Mouse (Mus musculus) layer of hippocampus, postnatal 14 days (tissue): ENCODE measurements at regions not wholly inside any gene's neighbourhood (a gene's known extent, or its start where the extent isn't known, plus 50 kb on each side); places are given as distances from the start of the nearest gene placed in this dataset.
A peak's percentile ranks its signal among the peaks of the same experiment; 100 is the strongest.

Experiments used
- DNase-seq, 2 experiments: peaks; one replicate each; pipeline ENCODE4 v3.0.0; 2021 to 2022; ENCODE audit warnings: low spot score in 2 of 2, mixed read lengths in 1 of 2

DNA sequence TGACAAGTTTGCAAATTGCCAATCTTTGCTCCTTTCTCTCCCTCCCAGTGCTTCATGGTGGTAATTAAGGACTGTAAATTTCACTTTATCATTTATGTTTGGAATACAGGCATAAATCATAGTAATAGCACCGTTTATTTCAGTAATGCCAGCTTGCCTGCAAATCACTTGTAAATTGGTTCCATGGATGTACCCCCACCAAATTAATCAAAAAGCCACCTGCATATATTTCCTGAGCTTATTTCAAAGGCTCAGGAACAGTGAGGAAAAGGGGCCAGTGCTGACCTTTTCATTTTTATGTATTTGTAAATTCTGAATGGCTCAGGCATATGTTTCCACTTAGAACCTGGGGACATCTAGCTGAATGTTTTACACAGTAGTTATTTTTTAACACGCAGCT, 115.0 kb downstream of the D3Ertd751e start:
- DNase-seq, result no peak

DNA sequence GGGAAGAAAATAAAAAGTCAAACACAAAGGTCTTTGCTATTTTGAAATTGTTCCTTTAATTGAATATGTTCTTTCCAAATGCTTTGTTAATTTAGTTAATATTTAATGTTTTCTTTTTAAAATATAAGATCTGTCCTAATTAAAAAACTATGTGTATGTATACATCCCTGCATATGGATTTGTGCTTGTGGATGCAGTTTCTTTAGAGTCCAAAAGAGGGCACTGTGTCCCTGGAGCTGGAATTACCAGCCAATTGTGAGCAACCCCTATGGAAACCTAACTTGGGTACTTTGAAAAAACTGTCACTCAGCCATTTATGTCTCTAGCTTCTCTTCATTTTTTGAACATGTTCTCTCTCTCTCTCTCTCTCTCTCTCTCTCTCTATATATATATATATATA, 120.3 kb downstream of the D3Ertd751e start:
- DNase-seq, result no peak

- no peak for DNase-seq
Observed at GRCm38 (mm10) chr3:41908952-41909351, 166.5 kb downstream of the D3Ertd751e start.

DNA sequence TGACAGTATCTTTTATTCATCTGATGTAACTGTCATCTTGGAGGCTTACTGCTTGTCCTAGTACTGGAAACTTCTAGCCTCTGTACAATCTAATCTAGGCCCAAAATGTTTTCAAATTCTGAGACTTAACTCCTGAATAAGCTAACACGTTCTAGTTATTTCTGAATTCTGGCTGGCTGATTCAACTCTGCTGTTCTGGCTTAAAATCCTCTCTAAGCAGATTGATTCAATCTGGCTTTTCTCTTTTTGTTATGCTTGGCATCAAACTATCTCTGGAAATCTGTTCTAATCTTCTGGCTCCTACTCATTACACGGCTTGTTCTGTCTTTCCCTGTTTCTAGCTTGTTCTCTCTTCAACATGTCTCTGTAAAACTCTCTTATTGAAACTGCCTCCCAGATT, 170.8 kb downstream of the D3Ertd751e start:
- peak in 1 of 2 experiments; percentile 63 for DNase-seq

DNA sequence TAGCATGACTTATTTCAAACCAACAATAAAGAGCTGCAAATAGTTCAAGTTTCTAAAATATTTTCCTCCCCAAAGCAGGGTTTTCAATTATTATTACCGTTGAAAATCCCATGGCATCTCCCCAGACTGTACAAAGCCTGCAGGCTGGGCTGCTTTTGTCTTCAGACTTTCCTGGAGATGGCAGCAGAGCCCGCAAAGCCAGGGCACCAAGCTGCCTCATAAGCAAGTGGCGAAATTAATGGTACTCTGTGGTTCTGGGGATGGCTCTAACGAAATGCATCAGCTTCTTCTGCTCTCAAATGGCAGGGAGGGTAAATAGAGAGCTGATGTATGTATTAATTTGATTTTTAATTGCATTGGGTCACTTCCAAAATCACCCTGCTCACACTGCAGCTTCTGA, 197.4 kb downstream of the D3Ertd751e start:
- peak in 1 of 2 experiments; percentile 26 for DNase-seq

GRCm38 (mm10) chr3:41942964-41943363, 200.6 kb downstream of the D3Ertd751e start:
- no peak for DNase-seq

GRCm38 (mm10) chr3:41949404-41949803, 207.0 kb downstream of the D3Ertd751e start:
- no peak for DNase-seq

- no peak for DNase-seq
Observed at GRCm38 (mm10) chr3:41957385-41957784, 215.0 kb downstream of the D3Ertd751e start.

DNA sequence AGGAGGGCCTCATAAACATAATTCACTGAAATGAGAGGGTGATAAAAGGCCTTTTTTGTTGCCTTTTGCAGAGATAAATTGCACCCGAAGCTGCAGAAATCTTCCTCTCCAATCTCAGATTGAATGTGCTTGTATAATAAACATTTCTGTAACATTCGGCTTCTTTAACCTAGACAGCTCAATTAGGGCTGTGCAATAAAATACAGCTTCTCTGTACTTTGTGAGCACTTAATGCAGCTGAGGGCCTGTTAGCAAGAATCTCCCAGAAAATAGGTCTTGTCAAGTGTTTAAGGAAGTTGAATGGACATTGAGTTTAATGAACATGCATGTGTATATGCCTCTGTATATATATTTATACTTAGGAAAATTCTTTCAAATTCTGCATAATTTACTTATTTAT, 217.8 kb downstream of the D3Ertd751e start:
- no peak for DNase-seq

- DNase-seq, result peak; percentile 43 to 73
Observed at GRCm38 (mm10) chr3:41962923-41963322, 220.5 kb downstream of the D3Ertd751e start.

GRCm38 (mm10) chr3:42006672-42007265, 264.4 kb downstream of the D3Ertd751e start:
- DNase-seq, result no peak

- DNase-seq, result peak in 1 of 2 experiments; percentile 3
Observed at GRCm38 (mm10) chr3:42023187-42023586, 280.8 kb downstream of the D3Ertd751e start.

DNA sequence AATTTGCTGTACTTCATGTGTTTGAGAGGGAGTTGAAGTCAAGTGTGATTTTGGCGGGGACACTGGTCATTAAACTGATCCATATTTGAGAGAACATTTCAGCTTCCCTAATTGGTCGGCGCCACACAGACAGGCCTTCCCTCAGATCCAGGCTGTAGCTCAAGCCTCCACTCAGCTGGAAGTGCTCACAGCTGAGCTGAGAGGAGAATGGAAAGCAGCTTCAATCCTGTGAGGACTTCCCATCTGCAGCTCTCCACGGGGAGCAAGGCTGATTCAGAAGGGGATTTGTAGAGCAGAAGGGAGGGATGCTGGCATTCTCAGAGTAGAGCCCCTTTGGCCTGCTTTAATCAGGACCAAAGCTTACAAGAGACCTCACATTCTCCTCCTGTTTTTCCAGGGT, 297.2 kb downstream of the D3Ertd751e start:
- no peak for DNase-seq

GRCm38 (mm10) chr3:42040270-42040812, 297.9 kb downstream of the D3Ertd751e start:
- no peak for DNase-seq

GRCm38 (mm10) chr3:42040959-42041358, 298.5 kb downstream of the D3Ertd751e start:
- no peak for DNase-seq

DNA sequence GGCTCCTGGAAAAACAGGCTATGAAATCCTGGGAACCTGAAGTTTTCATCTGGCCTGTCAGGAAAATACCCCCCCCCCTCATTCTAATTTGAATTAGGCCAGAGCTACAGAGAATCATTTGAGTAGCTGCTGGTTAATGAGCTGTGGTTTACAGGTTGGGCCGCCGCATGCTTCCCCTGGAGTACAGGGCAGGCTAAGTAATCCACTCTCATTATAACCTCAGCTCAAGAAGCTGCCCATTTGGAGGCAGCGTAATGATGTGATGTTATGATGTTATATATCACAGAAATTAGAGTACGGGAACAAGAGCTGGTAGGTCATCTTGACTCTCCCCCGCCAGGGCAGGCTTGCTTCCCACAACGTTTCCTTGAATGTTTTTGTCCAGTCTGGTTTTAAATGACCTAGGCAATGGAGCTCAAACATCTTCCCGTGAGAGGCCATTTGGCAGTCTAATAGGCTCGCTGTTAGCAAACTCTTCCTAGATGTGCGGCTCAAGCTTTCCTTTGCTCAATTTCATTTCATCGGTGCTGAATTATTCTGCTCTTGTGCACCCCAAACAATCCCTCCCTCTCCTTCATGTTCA, 315.0 kb downstream of the D3Ertd751e start:
- DNase-seq, result no peak

DNA sequence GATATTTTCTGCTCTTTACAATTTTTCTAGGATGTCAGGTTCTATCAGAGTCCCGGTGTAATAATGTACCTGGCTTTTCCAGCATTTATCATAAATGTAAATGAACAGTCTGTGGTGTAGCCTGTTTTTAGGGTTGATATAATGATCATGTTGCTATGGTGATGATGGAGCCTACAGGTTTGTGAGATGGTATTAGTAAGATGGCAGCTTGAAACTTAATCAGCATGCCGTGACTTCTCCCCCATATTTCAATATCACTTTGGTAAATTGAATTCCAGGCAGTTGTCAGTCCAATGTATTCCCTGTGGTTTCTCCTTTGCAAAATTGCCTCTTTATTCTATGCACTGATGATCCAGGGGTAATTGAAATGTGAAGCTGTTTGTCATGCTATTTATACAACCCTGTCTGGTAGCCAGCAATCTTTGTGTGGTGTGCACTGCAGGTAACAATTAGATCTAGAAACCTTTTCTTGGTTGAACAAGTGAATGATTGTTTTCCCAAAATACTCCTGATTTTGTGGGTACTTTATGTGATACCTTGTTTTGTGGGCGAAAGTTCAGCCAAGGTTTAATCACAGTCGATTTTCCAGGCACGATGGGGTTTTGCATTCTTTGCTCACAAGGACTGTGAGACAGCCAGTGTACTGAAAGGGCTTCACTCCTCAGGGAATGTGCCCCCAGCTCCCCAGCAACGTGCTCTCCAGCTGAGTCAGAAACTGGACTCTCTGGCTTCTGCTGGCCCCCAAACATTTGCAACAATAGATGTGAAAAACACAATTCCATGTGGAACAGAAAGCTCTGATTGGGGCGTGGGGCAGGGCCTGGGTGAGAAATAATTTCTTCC, 322.9 kb downstream of the D3Ertd751e start:
- no peak for DNase-seq

DNA sequence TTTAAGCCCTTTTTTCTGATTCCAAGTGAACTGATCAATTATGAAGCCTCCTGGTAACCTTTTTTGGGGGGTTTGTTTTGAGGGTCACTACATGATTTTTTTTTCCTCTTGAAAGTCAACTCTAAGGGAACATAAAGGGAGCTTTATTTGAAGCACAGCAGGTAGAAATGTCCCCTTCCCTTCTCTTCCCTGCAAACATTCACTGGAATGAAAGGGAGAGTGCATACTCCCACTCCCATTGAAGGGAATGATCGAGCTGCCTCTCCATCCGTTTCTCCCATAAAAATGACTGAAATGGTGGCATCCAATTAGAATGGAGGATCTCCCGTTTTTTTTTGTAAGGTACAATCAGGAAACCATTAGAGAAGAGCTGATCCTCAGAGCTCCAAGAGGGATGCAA, 323.6 kb downstream of the D3Ertd751e start:
- DNase-seq, result no peak

DNA sequence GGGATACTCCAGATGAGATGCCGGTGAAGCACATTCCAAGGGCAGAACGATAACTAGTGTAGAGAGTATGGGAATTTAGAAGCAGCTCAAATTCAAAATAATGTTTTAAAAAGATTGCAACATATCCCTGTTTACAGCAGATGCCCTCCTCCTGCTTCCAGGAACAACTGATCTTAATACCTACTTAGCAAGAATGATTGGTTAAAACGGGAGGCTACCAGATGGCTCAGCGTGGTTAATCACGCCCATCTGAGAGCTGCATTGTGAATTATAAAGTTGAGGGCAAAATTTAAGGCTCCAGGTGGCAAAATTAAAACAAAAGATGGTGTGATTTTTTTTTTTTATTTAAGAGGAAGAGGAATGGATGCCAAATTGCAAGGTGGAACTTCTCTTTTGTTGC, 324.6 kb downstream of the D3Ertd751e start:
- peak in 1 of 2 experiments; percentile 29 for DNase-seq

GRCm38 (mm10) chr3:42074532-42075287, 332.3 kb downstream of the D3Ertd751e start:
- DNase-seq, result peak; percentile 11 to 43
